Mouse (Mus musculus) right cerebral cortex, postnatal 4 days (tissue): Measurements from ENCODE around the gene Nkx2-5.

Experiments
- DNase-seq: peaks from one replicate; pipeline ENCODE4 v3.0.0-alpha.2; 2022

Nkx2-5 gene

GRCm38 (mm10) chr17:26835956-26836355 is 8.9 kb downstream of the Nkx2-5 start:
- no peak for DNase-seq

- no peak for DNase-seq
Observed at GRCm38 (mm10) chr17:26834966-26835755, 9.6 kb downstream of the Nkx2-5 start.

- no peak for DNase-seq
Observed at GRCm38 (mm10) chr17:26834302-26834965, 10.4 kb downstream of the Nkx2-5 start.

DNA sequence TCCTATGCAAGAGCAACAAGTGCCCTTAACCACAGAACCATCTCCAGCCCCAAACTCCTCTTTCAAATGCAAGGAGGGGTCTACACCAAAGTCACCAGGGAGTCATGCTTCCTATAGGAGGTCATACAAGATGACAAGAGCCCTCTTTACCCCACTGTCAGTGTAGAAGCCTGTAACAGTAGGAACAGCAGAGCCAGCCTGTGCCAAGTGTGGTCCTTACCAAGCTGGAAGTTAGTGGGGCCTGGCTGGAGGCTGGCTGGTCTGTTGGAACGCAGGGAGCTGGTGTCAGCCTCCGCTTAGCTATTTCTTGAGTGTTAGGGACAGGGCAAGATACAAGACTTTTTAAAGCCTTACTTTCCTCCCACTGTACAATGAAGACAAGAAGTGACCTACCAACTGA is 11.0 kb downstream of the Nkx2-5 start:
- no peak for DNase-seq

- DNase-seq: no peak
Observed at GRCm38 (mm10) chr17:26826131-26826530, 18.7 kb downstream of the Nkx2-5 start.

DNA sequence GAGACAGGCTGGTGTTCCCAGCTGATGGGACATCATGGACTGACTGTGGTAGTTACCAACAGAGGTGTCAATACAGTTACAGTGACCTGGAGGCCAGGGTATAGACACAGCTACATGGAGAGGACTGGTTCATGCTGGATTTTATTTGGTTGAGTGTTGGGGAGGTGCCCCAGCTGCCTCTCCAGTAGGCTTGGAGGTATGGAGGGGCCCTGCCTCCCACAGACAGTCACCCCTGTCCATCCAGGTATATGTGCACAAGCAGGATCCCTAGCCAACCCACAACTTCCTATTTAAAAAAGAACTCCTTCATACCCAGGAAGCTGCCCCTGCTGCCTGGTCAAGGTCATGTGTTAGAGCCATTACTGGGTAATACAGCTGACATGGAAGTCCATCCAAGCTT is 27.0 kb downstream of the Nkx2-5 start:
- DNase-seq: no peak

DNA sequence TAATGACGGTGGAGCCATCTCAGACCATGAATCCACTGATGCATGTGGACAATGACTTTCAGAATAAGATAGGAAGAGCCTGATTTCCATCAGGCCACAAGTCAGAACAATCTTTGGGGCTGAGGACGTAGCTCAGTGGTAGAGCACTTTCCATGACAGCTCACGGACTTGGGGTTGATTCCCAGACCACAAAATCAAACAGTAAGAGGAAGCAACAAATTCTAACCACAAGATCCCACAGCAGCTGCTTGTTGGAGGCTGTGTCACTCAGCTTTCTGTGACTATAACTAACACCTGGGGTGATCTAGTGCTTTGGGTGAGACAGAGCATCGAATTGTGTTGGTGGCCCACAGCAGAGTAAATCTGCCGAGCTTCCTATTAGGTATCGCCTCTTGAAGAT is 28.0 kb downstream of the Nkx2-5 start:
- no peak for DNase-seq

DNA sequence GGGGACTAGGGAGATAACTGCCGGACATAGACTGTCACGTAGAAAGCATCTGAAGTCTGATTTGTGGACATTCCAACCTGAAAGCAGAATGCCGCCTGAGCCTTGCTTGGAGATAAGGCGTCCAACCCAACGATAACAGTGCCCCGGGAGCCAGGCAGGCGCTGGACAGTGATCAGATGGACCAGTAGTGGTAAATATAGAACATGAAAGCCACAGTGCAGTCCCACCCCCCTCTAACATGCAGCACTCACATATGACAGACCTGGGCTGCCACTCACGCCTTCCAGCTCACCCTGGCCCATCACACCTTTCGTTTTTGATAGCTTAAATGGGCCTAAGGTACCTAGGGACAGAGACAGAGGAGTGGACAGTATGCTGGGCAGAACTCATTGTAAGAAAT is 31.3 kb downstream of the Nkx2-5 start:
- no peak for DNase-seq

GRCm38 (mm10) chr17:26812607-26813006 is 32.2 kb downstream of the Nkx2-5 start:
- DNase-seq: no peak

DNA sequence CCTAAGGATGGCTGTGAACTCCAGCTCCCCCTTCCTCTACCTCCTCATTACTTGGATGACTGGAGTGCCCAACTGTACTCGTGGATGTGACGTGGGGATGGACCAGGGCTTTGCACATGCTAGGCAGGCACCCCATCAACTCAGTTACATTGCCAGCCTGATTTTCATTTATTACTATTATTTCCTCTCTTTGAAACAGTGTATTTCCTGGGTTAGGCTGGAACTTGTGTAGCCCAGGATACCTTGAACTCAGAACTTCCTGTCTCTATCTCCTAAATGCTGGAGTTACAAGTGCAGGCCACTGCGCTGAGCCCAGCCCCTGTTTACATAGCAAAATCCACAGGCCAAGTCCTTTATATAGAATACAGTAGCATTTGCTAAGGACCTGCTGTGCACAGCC is 41.9 kb downstream of the Nkx2-5 start:
- no peak for DNase-seq

- DNase-seq: no peak
Observed at GRCm38 (mm10) chr17:26797379-26798128, 47.3 kb downstream of the Nkx2-5 start.

DNA sequence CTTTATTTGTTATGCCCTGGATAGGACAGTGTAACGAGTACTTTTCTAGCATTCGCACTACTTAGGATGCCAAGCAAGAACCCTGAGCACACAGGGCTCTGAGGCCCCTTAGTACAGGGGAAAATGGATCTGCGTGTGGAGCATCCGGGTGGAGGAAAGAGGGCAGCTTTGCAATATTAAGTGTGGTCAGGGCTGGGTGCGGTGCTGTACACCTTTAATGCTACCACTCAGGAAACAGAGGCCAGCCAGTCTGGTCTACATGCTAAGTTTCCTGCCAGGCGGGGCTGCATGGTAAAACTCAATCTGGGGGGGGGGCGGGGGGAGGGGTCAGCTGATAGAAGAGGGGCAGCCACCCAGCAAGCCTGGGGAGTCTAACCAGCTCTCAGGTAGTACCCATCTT is 49.4 kb downstream of the Nkx2-5 start:
- no peak for DNase-seq

- peak; percentile 66 for DNase-seq
Observed at GRCm38 (mm10) chr17:26794744-26795143, 50.1 kb downstream of the Nkx2-5 start.

DNA sequence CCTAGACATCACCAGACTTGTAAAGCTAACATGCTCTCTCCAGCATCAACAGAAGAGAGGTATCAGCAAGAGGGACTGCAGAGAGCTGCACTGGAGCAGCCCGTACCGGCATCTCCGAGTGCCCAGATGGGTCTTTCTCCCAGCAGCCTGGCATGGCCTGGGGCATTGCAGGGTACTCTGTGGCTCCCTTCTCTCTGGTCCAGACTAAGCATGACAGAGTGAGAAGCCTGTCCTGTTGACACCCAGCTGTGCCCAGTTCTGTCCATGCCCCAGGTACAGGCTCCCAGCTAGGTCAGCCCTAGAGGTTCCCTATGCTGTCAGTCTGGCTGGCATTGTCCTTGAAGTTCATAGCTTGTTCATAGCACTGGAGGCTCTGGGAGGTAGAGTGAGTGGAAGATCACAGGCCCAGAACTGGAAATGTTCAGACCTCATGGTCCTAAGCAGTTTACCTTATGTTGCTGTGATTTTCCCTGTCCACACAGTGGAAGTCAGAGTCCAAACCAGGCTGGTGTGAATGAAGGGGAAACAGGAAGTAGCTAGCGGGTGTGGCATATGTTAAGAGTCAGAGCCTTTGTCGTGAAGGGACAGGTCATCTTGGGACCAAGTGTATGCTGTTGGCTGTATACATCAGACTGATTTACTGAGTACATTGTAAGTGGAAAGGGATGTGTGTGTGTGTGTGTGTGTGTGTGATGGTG is 51.6 kb downstream of the Nkx2-5 start:
- DNase-seq: no peak

GRCm38 (mm10) chr17:26792096-26792495 is 52.7 kb downstream of the Nkx2-5 start:
- DNase-seq: no peak

DNA sequence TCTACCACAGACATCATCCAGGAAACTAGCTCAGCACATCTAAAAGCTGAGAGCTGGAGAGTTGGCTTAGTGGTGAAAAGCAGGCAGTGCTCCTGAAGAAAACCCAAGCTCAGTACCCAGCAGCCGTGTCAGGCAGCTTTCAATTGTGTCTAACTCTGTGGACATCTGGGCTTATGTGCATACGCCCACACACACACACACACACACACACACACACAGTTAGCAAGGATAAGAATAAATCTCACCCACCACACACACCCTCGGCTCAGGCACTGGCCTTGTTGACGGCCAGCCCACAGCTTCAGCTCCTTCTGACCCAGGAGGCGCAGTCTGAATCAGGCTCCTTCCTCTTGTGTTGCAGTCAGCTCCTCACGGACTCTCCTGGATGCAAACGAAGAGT is 53.2 kb downstream of the Nkx2-5 start:
- DNase-seq: no peak

DNA sequence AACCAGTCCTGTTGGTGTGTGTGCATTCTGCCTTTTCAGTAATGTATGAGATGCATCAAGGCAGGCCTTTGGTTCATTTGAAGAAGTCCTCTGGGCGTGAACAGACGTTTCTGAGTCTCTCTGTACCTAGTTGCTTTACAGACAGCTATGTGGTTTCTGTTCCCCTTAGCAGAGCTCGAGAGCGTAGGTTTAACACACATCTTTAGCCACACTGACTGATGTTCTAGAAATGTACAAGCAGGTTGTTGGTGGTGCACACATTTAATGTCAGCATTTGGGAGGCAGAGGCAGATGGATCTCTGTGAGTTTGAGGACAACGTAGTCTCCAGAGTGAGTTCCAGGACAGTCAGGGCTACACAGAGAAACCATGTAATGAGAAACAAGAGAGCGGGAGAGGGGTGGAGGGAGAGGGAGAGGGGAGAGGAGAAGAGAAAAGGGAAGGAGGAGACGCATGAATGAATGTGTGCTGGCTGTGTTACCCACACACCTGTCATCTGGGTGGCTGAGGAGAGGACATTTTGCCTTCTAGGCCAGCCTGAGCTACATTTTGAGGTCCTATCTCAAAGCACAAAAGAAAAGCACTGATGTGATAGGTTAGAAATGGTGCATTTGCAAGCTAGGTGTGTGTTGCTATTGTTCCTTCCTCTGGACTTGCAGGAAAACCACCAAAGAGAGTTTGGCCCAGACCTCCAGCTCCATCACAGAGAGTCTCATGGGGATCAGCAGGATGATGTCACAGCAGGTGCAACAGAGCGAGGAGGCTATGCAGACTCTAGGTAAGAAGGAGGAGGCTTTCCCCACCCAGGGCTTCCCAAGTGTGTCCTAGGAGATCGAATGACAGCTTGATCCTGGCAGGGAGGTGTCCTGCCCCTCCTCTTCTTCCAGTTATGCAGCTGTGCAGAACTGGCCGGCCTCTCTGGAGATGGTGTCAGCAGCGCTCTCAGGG is 54.3 kb downstream of the Nkx2-5 start:
- no peak for DNase-seq

DNA sequence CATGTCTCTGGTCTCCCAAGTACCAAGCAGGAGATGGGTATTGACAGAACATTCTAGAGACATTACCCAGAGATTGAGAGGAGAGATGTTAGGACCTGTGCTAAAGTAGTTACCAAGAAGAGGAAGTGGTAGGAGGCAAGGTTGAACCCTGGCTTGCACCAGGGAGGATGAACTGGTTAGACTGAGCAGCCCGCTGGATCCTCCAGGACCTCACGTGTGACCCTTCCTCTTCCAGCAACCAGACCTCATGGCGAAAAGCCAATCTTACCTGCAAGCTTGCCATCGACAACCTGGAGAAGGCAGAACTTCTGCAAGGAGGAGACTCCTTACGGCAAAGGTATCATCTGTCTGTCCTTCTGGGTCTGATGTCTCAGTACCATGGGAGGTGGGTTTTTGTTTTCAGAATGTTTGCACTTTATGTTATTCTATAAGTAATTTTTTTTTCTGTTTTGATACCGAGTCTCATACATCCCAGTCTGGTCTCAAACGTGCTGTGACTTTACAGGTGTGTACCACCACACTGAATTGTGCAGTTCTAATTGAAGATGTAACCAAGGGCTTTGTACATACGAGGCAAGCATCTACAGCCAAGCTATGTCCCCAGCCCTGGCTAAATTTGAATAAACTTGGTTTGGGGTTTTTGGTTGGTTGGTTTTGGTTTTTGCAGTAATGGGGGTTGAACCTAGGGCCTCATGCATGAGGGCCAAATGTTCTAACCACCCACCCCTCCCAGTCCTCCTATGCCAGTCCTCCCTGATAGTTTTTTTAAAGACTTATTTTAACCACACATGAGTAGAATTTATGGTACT is 55.1 kb downstream of the Nkx2-5 start:
- DNase-seq: no peak

DNA sequence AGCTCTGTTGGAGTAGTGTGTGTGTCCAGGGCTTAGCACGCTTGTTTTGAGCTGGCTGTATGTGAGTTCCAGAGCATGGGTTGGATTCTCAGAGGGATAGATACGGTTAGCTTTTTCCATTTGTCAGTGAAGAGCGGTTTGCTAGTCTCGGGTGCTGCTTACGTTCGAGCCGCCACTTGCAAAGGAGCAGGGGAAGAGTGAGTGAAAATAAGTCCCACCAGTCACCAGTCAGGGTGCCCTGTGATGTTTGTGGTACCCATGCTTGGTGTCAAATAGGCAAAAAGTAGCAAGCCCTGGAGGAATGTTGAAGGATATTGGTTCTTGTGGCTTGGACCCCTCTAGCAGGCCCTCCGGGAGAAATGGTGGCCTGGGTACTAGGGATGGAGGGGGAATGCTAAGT is 55.8 kb downstream of the Nkx2-5 start:
- DNase-seq: no peak
